Mouse (Mus musculus): ENCODE measurements around the gene Lair1. TPM values are rescaled to one million over a fixed set of nuclear protein-coding genes. Genes with fewer than 3 reads are reported as not detected.

The Lair1 gene
- polyA plus RNA-seq, 1 experiment from 2014 or later, result 1.7 TPM

Other genes with a start within 250 kb of the Lair1 start
- not detected in 2 replicates for gene Gm15448, start 237.5 kb downstream of the Lair1 start, polyA plus RNA-seq (2015; fragmentation: Nextera tagmentation; extraction: Ambion mirVana)
- gene Pira2, start 218.2 kb downstream of the Lair1 start, polyA plus RNA-seq (2015; fragmentation: Nextera tagmentation; extraction: Ambion mirVana), result 0.12 TPM in 1 of 2 replicates, not detected in the other
- gene Gm14548, start 165.1 kb downstream of the Lair1 start, polyA plus RNA-seq (2015; fragmentation: Nextera tagmentation; extraction: Ambion mirVana), result not detected in 2 replicates
- not detected in 2 replicates for gene Lilra6, start 147.7 kb downstream of the Lair1 start, polyA plus RNA-seq (2015; fragmentation: Nextera tagmentation; extraction: Ambion mirVana)
- gene Ttyh1, start 56.2 kb upstream of the Lair1 start, polyA plus RNA-seq (2015; fragmentation: Nextera tagmentation; extraction: Ambion mirVana), result 115 and 144 TPM in 2 replicates
- 102 and 104 TPM in 2 replicates for gene Leng8, start 73.8 kb upstream of the Lair1 start, polyA plus RNA-seq (2015; fragmentation: Nextera tagmentation; extraction: Ambion mirVana)
- 5.2 and 6.0 TPM in 2 replicates for gene Leng9, start 87.2 kb upstream of the Lair1 start, polyA plus RNA-seq (2015; fragmentation: Nextera tagmentation; extraction: Ambion mirVana)
- gene Cdc42ep5, start 101.7 kb upstream of the Lair1 start, polyA plus RNA-seq (2015; fragmentation: Nextera tagmentation; extraction: Ambion mirVana), result 6.2 and 6.4 TPM in 2 replicates
- 0.13 TPM in 1 of 2 replicates, not detected in the other for gene Lilra5, start 174.6 kb upstream of the Lair1 start, polyA plus RNA-seq (2015; fragmentation: Nextera tagmentation; extraction: Ambion mirVana)